Mouse (Mus musculus): Measurements from ENCODE around the gene Gja5. TPM values are rescaled to one million over a fixed set of nuclear protein-coding genes. Genes with fewer than 3 reads are reported as not detected.
A peak's percentile ranks its signal among the peaks of the same experiment; 100 is the strongest.

Gene Gja5
- total RNA-seq (2014; rRNA removed) (0.55 and 0.87 TPM in 2 replicates), polyA plus RNA-seq (2012; rRNA removed) (0.51 and 0.82 TPM in 2 replicates)

DNA sequence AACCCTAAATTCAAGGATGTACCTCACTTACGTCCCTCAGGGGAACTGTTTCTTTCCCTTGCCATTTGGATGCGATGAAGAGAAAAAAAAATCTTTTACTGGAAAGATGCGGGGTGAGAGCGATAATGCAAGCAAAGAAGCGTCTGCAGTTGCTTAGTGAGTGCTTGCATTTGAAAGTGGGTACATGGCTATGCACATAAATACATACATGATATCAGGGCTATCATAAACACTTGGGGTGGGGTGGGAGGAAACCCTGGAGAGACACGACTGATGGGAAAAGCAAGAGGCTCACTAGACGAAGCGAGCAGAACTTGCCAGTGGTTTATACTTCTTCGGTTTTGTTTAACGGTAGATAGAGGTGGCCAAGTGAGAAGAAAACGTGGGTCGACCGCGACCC, at the start of gene Gja5:
TSS of gene Gja5 (plus strand) at position 301 of the 400 bp plus-strand sequence.
- Histone ChIP-seq H3K79me2 (ENCODE audit: control insufficient read depth, insufficient read depth, low read length) (no peaks in the 10 kb centered on the region; the same call in 1 of the 2 replicates), H3K4me3 (ENCODE audit: insufficient read depth, low read depth, low read length) (peak within 1 kb of the TSS; percentile 83), H3K27me3 (ENCODE audit: control insufficient read depth, insufficient read depth, low read length) (no peaks in the 10 kb centered on the region), H3K36me3 (ENCODE audit: control insufficient read depth, insufficient read depth, low read length) (no peaks in the 10 kb centered on the region; the same call in none of the 2 replicates), H3K9ac (ENCODE audit: low read depth, low read length) (peak within 1 kb of the TSS; percentile 91), H3K4me1 (ENCODE audit: control insufficient read depth, insufficient read depth, low read length) (peaks cover 7% of the 10 kb centered on the region; the same call in 1 of the 2 replicates), H3K27ac (replicated peaks; ENCODE audit: insufficient read depth, low read depth, low read length) (peak within 1 kb of the TSS; percentile 43)
- TF ChIP-seq POLR2A (IDR thresholded peaks at IDR 0.05; ENCODE audit: extremely low read depth, insufficient read depth, low read length) (no peak), CTCF (IDR thresholded peaks at IDR 0.05; ENCODE audit: low read depth, low read length) (no peak)
- WGBS = 10% methylated on average over 14 of the region's 14 CpGs
- DNase-seq (ENCODE audit: extremely low read depth, low read depth, low spot score) = no peak

DNA sequence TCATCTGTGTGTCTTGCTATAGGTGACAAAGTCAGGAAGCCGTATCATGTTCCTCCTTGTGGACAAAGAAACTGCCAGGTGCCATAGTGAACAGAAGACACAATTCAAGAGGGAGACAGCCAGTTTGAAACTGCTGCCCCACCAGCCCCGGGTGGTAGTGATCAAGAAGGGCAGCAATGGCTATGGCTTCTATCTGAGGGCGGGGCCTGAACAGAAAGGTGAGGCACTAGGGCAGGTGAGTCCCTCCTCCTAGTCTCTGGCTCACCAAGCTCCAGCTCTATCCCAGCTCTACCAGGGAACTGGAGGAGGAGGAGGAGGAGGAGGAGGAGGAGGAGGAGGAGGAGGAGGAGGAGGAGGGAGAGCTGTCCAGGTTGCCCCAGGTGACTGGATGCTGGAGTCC, 48.7 kb upstream of the Gja5 start:
- Histone ChIP-seq H3K79me2 (ENCODE audit: control insufficient read depth, insufficient read depth, low read length) (no peaks in the 10 kb centered on the region), H3K4me1 (ENCODE audit: control insufficient read depth, insufficient read depth, low read length) (no peaks in the 10 kb centered on the region), H3K27ac (replicated peaks; ENCODE audit: insufficient read depth, low read depth, low read length) (no peak overlapping the region), H3K27me3 (ENCODE audit: control insufficient read depth, insufficient read depth, low read length) (no peaks in the 10 kb centered on the region), H3K9ac (ENCODE audit: low read depth, low read length) (no peak overlapping the region), H3K4me3 (ENCODE audit: insufficient read depth, low read depth, low read length) (no peak overlapping the region), H3K36me3 (ENCODE audit: control insufficient read depth, insufficient read depth, low read length) (peaks cover 30% of the 10 kb centered on the region)
- no peak for TF ChIP-seq CTCF (IDR thresholded peaks at IDR 0.05; ENCODE audit: low read depth, low read length)
- no peak for TF ChIP-seq POLR2A (IDR thresholded peaks at IDR 0.05; ENCODE audit: extremely low read depth, insufficient read depth, low read length)
- 86% methylated on average over 3 of the region's 3 CpGs for WGBS
- no peak for DNase-seq (ENCODE audit: extremely low read depth, low read depth, low spot score)

DNA sequence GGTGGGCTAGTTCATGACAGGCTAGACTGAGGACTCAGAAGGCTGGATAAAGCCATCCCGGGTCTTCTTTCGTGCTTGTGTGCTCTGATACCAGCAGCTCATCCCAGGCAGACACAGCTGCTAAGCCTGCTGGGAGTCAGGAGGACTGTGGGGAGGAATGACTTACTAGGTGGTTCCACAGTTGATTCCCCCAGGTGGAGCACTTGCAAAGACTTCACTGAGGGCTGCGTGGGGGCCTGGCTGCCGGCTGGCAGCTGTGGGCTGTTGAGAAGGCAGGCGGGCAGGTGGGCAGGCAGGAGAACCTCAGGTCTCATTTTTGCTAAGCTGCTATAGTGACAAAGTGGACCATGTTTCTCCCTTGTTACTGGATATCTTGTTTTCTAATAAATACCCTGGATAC, 44.0 kb upstream of the Gja5 start:
- no peaks in the 10 kb centered on the region for H3K79me2 ChIP-seq (ENCODE audit: control insufficient read depth, insufficient read depth, low read length)
- H3K4me1 ChIP-seq (ENCODE audit: control insufficient read depth, insufficient read depth, low read length) = no peaks in the 10 kb centered on the region
- no peak overlapping the region for H3K9ac ChIP-seq (ENCODE audit: low read depth, low read length)
- no peak for DNase-seq (ENCODE audit: extremely low read depth, low read depth, low spot score)
- H3K36me3 ChIP-seq (ENCODE audit: control insufficient read depth, insufficient read depth, low read length) = peaks cover 19% of the 10 kb centered on the region
- no peaks in the 10 kb centered on the region for H3K27me3 ChIP-seq (ENCODE audit: control insufficient read depth, insufficient read depth, low read length)
- no peak for TF ChIP-seq POLR2A (IDR thresholded peaks at IDR 0.05; ENCODE audit: extremely low read depth, insufficient read depth, low read length)
- TF ChIP-seq CTCF (IDR thresholded peaks at IDR 0.05; ENCODE audit: low read depth, low read length) = no peak
- H3K4me3 ChIP-seq (ENCODE audit: insufficient read depth, low read depth, low read length) = no peak overlapping the region
- WGBS = 96% methylated on average over 5 of the region's 5 CpGs
- H3K27ac ChIP-seq (replicated peaks; ENCODE audit: insufficient read depth, low read depth, low read length) = no peak overlapping the region

DNA sequence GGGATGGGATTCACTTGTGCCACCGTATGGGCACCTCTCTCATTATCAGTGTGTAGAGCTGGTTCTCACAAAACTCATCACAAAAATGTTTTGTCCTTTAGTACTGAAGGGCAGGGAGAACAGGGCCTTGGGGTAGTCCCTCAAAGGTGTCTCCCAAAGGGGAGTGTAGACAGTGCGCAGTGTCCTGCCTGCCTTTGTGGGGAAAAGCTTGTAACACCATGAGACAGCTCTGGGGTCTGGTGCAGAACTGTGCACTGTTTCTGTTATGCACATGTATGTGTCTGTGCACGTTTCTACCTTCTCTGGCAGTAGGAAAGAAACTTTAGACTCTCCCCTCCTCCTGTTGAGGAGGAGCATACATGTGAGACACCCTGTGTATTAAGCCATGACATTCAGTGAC, 36.6 kb upstream of the Gja5 start:
- no peak overlapping the region for H3K27ac ChIP-seq (replicated peaks; ENCODE audit: insufficient read depth, low read depth, low read length)
- H3K79me2 ChIP-seq (ENCODE audit: control insufficient read depth, insufficient read depth, low read length) = no peaks in the 10 kb centered on the region
- DNase-seq (ENCODE audit: extremely low read depth, low read depth, low spot score) = no peak
- no peak for TF ChIP-seq POLR2A (IDR thresholded peaks at IDR 0.05; ENCODE audit: extremely low read depth, insufficient read depth, low read length)
- no peak for TF ChIP-seq CTCF (IDR thresholded peaks at IDR 0.05; ENCODE audit: low read depth, low read length)
- 86% methylated on average over 3 of the region's 3 CpGs for WGBS
- H3K4me1 ChIP-seq (ENCODE audit: control insufficient read depth, insufficient read depth, low read length) = no peaks in the 10 kb centered on the region
- H3K36me3 ChIP-seq (ENCODE audit: control insufficient read depth, insufficient read depth, low read length) = peaks cover 21% of the 10 kb centered on the region; the same call in 1 of the 2 replicates
- H3K27me3 ChIP-seq (ENCODE audit: control insufficient read depth, insufficient read depth, low read length) = no peaks in the 10 kb centered on the region
- no peak overlapping the region for H3K4me3 ChIP-seq (ENCODE audit: insufficient read depth, low read depth, low read length)
- no peak overlapping the region for H3K9ac ChIP-seq (ENCODE audit: low read depth, low read length)

DNA sequence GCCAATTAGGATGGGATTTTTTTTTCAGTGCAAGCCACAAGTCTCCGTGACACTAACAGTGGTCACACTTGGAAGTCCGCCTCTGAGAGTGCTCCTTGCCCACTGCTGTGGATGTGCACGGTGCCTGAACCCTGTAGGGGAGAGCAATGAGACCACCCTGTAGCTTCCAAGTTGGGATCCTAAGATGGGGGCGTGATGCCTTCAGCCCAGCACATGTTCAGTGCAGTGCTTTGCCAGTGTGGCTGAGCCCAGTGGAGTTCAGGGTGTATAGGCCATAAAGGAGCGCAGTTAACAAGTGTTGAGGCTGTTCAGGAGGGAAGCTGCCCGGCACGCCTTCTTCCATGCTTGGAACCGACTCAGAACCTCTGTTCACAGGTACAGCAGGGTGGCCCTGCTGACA, 35.9 kb upstream of the Gja5 start:
- Histone ChIP-seq H3K4me1 (ENCODE audit: control insufficient read depth, insufficient read depth, low read length) (no peaks in the 10 kb centered on the region), H3K4me3 (ENCODE audit: insufficient read depth, low read depth, low read length) (no peak overlapping the region), H3K27me3 (ENCODE audit: control insufficient read depth, insufficient read depth, low read length) (no peaks in the 10 kb centered on the region), H3K9ac (ENCODE audit: low read depth, low read length) (no peak overlapping the region), H3K36me3 (ENCODE audit: control insufficient read depth, insufficient read depth, low read length) (peaks cover 24% of the 10 kb centered on the region; the same call in 1 of the 2 replicates), H3K79me2 (ENCODE audit: control insufficient read depth, insufficient read depth, low read length) (no peaks in the 10 kb centered on the region), H3K27ac (replicated peaks; ENCODE audit: insufficient read depth, low read depth, low read length) (no peak overlapping the region)
- WGBS = 94% methylated on average over 8 of the region's 8 CpGs
- DNase-seq (ENCODE audit: extremely low read depth, low read depth, low spot score) = no peak
- TF ChIP-seq POLR2A (IDR thresholded peaks at IDR 0.05; ENCODE audit: extremely low read depth, insufficient read depth, low read length) (no peak), CTCF (IDR thresholded peaks at IDR 0.05; ENCODE audit: low read depth, low read length) (no peak)

DNA sequence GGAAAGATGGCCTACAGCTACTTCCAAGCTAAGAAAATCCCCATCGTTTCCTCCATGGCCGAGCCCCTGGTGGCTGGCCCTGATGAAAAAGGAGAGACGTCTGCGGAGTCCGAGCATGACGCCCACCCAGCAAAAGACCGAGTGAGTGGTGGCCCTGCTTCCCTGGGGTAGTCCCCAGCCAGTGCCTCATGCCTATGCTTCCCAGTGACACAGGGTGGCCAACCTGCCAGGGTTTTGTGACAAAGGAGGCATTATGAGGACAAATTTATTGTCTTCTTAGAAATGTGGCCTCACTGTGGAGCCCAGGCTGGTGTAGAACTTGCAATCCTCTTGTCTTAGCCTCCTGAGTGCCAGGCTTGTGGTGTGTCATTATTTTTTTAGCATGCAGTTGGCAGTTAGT, 35.4 kb upstream of the Gja5 start:
- TF ChIP-seq POLR2A (IDR thresholded peaks at IDR 0.05; ENCODE audit: extremely low read depth, insufficient read depth, low read length) (no peak), CTCF (IDR thresholded peaks at IDR 0.05; ENCODE audit: low read depth, low read length) (no peak)
- no peak for DNase-seq (ENCODE audit: extremely low read depth, low read depth, low spot score)
- H3K79me2 ChIP-seq (ENCODE audit: control insufficient read depth, insufficient read depth, low read length) = no peaks in the 10 kb centered on the region
- 97% methylated on average over 7 of the region's 7 CpGs for WGBS
- H3K27me3 ChIP-seq (ENCODE audit: control insufficient read depth, insufficient read depth, low read length) = no peaks in the 10 kb centered on the region
- no peak overlapping the region for H3K4me3 ChIP-seq (ENCODE audit: insufficient read depth, low read depth, low read length)
- no peak overlapping the region for H3K9ac ChIP-seq (ENCODE audit: low read depth, low read length)
- H3K36me3 ChIP-seq (ENCODE audit: control insufficient read depth, insufficient read depth, low read length) = peaks cover 24% of the 10 kb centered on the region; the same call in 1 of the 2 replicates
- H3K27ac ChIP-seq (replicated peaks; ENCODE audit: insufficient read depth, low read depth, low read length) = no peak overlapping the region
- H3K4me1 ChIP-seq (ENCODE audit: control insufficient read depth, insufficient read depth, low read length) = no peaks in the 10 kb centered on the region

Measured in liver, adult 2 months (tissue).